Mouse (Mus musculus) frontal cortex, adult (tissue): ENCODE data around the gene Naxd.
A peak's percentile ranks its signal among the peaks of the same experiment; 100 is the strongest.
"Not testable (repeated sequence)": the region's sequence is repeated elsewhere in the genome, so short reads cannot be mapped to it uniquely, and the experiment has no call there.

Experiments used
- ATAC-seq: cut with Nextera tagmentation; 2 replicates; pipeline ENCODE4 v1.9.2; 2017; ENCODE audit warnings: mild to moderate bottlenecking, moderate library complexity, mixed read lengths; ENCODE audit not compliant: low TSS enrichment

Gene Naxd

DNA sequence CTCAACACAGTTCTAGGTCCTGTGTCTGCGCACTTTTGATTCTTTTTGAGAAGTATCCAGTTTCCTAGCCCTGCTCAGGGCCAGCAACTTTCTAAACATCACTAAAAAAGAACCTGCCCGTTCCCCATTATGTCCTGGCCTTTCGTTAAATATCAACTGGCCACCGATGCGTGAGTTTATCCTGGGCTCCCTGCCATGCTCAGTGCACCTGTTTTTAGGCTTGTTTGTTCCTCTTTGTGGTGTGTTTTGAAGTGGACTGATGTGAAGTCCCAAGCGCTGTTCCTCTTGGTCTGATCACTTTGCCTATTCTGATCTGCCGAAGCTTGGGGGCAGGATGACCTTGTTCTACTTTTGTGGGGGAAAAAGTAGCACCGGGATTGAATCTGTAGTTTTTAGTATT, 26.0 kb upstream of the Naxd start:
- ATAC-seq = no peak

DNA sequence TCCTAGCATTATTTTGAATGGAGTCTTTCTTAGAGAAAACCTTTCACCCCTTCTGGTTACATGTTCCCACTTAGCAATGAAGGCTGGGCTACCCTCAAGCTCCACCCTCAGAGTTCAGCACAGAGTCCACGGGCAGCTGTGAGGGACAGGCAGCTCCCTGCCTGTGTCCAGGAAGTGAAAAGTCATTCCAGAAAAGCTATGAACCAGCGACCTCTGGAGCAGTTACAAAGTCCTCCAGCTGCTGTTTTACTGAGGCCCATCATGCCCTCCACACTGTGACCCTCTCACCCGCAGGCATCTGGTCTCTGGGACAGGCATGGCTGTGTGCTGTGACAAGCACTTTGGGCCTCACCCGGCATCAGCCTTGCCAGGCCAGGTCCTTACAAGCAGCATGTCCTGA, 24.2 kb upstream of the Naxd start:
- ATAC-seq = no peak

DNA sequence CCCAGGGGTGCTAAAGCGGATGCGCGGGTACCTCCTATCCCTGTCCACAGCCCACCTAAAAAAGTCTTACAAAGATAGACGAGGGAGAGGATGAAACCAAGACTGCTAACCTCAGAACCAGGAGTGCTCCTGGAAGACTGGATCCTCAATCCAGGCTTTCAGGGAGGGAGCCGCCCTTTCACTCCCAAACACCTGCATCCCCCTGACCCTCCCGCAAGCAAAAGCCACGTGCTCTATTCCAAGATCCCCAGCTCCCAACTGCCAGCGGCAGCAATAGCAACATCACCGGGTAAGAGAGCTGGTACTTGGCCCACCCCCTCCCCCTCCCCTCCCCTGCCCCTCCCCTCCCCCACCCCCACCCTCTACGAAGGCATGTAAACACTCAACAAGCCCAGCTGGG, 21.9 kb upstream of the Naxd start:
- ATAC-seq = no peak

DNA sequence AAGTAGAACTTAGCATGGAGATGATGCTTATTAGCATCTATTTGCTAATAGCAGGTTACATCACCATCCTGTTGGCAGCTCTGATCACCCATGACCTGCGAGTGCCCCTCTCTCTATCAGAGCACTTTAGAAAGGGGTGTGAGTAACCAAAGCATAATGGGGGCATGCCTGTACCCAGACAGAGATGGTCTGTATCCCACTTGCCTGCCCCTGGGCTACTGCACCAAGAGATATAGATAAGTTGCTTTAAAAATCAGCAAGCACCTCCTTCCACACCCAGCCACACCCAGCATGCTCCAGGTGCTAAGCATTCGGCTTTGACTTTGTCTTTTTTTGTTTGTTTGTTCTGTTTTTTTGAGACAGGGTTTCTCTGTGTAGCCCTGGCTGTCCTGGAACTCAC, 21.4 kb upstream of the Naxd start:
- ATAC-seq = no peak

DNA sequence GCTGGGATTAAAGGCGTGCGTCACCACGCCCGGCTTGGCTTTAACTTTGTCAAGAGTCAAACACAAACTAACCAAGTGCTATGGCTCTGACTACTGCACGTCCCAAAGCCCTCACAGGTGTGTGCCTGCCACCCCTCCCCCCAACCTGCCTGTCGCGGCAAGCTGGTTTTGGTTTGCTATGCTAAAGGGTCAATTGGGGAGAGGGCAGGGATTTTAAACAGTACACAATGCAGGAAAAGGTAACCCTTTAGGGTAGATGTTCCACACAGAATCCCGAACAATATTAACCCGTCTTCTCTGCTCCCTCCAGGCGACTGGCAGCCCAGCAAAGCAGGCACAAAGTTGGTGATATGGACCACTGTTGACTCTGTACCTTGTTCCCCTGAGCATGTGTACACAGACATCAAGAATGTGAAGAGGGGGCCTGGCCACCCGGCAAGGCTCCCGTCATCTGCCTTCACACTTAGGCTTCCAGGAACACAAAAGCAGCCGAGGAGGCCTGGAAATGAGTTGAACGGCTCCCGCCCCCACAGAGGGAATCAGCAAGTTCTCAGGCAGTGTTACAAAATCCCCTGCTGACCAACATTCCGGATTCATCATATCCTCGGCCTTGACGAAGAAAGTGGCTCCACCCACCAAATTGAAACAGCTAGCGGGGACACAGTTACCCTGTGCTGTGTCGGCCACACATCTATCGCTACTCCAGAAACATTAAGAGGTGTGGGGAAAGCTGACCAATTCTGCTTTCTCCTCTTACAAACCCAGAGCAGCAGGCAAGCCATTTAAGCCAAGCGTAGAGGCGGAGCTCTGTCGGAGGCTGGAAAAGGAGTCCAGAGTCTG, 20.7 kb upstream of the Naxd start:
- peak; percentile 74 for ATAC-seq

DNA sequence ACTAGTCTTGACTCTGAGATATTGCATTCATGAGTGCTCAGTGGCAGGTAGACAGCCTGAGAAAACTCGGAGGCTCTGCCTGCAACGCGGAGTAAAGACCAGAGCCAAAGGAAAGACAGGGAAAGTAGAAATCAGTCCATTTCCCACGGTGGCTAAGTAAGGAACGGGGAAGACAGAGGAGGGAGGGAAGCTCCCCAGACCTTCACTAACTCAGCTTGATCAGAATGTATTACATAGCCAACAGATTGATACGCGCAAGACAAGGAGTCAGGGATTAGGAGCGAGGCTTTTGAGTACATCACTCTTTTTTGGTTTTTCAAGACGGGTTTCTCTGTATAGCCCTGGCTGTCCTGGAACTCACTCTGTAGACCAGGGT, 20.1 kb upstream of the Naxd start:
- ATAC-seq = no peak

DNA sequence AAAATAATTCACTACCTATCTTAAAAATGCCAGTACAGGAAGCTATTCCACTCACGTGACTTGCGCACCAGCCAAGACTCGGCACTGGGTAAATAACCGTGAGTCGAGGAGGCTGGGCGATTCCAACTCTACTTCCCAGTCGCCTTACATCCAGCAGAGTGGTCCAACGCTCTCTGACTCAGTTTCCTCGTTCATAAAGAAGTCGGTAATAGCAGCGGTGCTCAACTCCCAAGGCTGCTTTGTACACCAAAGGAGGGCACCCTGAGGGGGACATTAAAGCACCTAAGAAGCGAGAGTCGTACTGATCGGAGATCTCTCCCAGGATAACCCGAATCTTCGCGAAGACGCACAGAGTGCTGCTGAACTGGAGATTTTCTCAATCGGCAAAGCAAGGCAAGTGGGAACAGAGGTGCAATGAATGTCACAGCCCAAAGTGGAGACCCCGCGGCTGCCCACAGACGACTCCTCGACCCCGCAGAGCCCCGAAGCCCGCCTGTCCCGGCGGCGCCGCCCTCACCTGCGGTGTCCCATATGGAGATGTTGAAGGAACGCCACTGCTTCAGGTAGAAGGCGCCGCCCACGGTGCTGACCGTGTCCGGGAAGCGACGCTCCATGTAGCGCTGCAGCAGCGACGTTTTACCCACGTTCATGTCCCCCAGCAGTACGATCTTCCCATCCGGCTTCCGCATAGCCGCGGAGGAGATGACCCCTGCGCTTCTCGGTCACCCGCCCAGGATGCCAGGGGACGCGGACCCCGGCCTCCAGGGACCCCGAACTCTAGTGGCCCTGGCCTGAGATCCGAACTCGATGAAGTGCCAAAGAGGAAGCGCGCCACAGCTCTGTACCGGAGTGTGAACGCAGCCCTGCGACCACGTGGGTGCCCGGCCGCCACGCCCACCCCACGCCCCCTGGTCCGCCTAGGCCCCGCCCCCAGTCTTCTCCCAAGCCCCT, 19.2 kb upstream of the Naxd start, which contains the start of gene Rab20:
Rab20 (minus strand) TSS at position 900 of the 951 bp plus-strand sequence.
- ATAC-seq = no peak

DNA sequence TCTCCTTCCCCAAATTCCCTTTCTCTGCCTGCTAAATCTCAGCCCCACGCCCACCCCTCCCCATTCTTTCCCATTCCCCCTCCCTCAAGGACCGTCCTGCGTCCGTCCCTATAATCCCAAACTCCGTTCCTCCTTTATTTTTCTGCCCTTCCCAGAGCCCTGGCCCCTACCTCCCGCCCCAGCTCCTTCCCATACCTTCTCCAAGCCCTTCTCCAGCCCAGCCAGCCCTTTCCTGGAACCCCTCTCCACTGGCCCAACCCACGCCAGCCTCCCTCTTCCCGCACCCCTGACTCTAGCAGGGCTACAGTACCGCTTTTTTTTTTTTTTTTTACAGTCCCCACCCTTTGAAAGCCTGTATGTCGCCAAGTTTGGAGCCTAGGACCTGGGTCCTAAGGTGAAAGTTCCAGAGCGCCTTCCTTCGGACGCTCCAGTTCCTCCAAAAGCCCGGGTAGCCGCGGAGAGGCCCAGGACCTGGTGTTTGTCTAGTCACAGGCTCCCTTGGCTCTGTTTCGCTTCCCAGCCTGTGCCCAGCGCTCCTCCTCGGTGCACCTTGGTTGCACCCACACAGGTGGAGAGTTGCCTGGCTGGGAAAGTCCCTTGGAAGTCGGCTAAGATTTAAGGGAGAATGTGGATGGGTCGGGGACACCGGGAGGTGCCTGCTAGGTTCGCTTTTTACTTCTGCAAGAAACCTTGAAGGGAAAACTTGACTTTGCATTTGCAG, 18.3 kb upstream of the Naxd start:
- ATAC-seq = no peak

DNA sequence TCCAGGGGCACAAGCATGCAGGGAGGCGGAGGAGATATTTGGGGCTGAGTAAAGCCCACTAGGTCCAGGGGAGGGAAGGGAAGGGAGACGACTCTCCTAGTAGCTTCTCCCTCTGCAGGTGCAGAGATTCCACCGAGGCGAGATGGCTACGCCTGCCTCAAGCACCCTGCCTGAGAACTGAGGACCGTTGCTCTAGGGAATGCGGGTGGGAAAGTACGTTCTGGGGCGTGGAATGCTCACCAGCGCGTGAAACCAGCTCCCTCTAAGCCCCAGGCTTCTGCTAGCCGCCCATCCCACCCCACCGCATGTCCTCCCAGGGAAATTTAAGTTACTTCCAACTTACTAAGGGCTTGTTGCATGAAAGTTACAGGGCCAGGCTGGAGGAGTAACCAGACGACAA, 17.7 kb upstream of the Naxd start:
- no peak for ATAC-seq

DNA sequence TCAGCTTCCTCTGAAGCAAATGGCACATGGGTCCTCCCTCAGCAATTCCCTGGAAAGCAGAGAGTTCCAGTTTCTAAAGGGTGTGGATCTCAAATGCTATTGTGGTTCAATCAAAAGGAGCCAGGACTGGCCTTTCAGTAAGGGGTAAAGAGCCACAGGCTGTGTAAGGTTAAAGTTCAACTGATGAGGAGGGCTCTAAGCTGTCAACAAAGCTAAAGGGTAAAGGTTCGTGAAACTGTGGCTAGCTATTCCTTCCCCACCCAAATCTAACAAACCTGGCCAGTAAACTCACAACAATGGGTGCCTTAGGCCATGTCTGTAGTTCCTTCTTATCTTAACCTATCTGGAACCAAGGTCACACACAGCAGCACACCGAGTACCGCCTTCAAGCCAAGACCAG, 15.4 kb upstream of the Naxd start:
- ATAC-seq = no peak

DNA sequence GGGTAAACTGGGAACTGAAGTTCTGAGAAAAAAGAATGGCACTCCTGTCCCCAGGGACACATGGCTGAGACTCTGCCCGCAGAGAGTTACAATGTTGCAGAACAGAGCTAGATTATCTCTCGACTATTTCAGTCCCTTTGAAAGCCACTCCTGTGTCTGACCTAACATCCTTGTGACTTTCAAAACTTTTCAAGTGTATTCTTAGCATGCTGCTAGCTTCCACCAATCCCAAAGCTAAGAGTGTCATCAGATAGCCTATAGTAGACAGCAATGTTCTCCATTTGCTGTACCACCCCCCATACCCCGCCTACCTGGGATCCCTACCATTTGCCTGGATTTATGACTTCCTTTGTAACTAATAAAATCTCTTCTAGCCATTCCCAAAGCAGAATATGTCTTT, 14.8 kb upstream of the Naxd start:
- no peak for ATAC-seq

DNA sequence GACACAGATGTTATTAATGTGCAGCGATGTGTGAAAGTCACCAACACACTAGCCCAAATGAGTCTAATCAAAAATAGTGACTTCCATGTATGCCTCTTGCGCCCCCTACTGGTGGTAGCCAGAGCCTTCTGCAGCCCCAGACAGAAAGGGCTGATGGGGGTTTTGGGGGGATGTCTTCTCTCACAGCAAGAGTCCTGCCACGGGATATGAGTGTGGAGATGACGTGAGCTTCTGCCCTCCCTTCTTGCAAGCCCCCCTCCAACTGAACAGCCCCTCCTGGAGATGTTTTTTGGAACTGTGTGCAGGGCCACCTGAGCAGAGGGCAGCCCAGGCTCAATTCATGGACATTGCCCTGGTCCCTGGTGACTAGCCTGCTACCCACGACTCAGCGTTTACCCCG, 11.2 kb upstream of the Naxd start:
- ATAC-seq = peak; percentile 41; the same call in 1 of the 2 replicates

DNA sequence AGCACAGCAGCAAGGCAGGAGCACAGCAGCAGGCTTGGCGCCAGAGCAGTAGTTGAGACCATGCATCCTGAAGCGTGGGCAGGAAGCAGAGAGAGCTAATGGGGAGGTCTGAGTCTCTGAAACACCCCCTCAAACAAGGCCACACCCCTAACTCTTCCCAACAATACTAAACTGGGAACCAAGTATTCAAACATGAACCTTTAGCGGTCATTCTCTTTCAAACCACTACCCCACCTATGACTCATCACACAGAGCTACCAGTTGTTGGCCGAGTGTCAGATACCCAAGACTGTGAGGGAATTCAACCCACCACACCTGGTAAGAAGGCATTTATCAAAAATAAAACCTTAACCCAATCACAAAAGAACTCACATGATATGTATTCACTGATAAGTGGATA, 10.1 kb upstream of the Naxd start:
- no peak for ATAC-seq

DNA sequence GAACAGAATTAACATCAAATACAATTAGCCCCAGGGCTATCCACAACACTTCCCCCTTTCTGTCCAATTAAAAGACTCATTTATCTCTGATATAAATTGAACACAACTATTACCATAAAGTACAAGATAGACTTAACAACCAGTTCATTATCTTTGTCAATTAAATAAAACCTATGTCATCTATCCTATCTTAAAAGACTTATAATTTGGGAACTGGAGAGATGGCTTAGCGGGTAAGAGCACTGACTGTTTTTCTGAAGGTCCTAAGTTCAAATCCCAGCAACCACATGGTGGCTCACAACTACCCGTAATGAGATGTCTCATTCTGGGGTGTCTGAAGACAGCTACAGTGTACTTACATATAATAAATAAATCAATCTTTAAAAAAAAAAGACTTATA, 5.0 kb upstream of the Naxd start:
- ATAC-seq = not testable (repeated sequence)

DNA sequence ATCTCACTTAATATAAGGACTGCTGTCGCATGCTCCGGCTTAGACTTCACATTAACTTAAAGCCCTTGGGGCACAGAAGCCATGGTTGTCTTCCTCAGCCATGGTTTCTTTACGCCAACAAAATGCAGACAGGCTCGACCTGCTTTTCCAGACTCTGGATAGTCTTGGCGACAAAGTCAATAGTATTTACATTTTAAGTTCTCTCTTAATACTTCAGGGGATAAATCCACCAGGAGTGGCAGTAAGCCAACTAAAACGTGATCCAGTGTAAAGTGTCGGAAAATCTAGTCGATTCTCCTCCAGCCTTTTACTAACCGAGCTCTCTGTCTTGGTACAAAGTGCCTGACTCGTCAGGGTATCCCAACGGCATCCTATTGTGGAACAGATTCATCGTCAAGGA, 975 bp downstream of the Naxd start:
- ATAC-seq = no peak

DNA sequence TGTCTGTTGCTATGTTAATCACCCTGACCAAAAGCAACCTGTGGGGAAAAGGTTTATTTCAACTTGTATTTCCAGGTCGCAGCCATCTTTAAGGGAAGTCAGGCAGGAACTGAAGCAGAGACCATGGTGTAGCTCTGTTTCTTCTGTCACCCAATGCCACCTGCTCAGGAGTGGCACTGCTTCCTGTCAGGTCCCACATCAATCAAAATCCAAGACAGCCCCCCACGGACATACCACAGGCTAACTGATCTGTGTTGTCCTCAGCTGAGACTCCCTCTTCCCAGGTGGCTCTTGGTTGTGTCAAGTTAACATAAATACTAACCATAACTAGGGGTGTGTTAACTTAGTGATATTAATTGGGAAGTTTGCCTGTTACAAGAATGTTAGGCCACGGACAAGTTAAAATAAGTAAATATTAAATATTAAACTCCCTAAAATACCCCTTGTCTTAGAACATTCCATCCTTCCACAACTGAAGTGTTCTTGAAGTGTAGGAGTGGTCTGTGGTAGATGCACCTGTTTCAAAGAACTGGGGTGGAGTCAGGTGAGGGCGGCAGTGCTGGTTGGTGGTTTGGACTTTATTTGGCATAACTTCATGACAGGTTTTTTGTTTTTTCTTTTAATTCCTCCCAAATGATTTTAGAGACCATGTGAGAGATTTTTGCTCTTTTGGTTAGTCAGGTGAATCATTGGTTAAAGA, 1.6 kb downstream of the Naxd start:
- no peak for ATAC-seq

DNA sequence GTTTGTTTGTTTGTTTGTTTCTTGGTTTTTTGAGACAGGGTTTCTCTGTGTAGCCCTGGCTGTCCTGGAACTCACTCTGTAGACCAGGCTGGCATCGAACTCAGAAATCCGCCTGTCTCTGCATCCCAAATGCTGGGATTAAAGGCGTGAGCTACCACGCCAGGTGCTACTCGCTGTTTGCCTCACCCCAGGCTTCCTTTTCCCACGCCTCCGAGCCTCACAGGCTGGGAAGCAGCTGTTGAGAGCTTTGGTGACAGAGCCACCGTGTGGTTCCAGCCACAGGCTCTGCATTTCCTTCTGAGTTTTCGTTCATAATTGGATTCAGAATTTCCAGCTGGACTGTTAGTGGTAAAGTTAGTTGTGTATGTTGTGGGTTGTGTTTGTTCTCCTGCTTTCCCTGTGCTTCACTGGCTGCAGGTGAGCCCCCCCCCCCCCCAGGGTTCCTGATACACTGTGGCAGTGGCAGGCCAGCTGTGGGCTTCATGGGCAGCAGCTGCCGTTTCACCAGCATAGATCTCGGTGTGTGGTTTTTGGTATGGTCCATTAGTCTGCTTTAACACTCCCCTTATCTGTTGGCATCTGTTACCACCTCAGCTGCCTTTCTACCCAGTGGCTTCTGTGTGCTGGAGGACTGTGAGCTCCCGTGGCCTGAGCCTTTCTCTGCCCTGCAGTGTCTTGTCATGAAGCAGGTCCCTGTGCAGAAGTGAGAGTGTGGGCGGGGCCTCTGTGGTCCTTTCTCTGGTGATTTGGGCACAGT, 6.3 kb downstream of the Naxd start:
- no peak for ATAC-seq

DNA sequence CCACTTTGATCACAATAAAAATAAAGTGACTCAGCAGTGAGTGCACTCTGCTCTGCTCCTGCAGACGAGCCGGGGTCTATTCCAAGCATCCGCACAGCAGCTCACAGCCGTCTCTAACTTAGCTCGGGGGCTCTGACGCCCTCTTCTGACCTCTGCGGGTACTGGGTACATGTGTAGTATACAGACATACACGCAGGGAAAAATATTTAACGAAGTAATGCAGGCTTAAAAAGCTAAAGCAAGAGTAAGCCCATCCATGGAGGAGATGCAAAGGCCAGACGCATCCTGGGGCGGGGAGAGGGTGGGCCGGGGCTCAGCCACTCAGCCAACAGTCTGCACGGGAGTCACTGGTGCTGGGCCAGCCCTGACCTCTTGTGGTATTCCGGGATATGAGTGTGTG, 8.8 kb downstream of the Naxd start:
- ATAC-seq = no peak

DNA sequence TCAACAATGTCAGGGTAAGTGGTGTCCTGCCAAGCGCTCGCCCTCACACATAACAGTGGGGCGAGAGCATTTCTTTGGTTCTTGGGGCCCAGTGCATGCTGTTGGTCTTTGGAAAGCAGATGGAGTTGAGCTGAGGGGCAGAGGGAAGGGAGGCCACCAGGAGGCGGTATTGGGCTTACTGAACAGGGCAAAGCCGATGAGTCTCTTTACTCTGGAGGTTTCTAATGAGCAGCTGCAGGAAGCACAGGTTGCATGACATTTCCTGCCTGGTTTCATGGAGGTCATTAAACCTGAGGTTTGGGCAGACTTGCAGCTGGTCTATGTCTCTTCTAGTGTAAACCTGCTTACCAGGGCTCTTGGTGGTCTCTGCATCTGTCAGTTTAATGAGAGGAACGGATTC, 9.5 kb downstream of the Naxd start:
- no peak for ATAC-seq

DNA sequence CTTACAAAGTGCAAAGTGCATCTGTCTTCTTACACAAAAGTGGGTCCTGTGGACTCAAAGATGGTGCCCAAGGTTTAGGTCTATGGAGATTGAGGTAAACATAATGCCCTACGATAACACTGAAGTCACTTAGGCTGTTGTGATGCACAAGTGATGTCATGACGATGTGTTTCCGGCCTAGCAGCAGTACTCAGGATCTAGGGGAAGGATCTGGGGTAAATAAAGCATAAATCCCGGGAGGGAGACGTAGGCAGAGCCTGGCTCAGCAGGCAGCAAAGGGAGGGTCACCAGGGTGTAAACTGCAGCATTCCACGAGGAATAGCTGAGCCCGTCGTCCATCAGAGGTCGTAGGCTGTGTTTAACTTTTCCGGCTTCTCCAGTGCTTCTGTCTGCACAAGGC, 11.6 kb downstream of the Naxd start:
- ATAC-seq = no peak

DNA sequence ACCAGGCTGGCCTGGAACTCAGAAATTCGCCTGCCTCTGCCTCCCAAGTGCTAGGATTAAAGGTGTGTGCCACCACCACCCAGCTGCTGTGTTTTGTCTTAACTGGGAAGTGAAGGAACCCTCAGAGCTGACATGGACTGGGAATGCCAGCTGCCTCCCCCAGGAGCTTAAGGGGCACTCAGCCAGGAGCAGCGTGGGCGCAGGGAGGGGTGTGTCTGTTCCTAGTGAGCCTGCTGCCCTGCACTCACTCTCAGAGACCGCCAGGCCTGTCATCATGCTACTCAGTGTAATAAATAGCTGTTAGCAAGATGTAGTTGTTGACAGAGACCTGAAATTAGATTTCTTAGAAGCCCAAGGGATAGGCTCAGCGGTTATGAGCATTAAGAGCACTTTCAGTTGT, 13.7 kb downstream of the Naxd start:
- ATAC-seq = no peak
